Mouse (Mus musculus): Measurements from ENCODE around the gene Brpf1. TPM values are rescaled to one million over a fixed set of nuclear protein-coding genes. Genes with fewer than 3 reads are reported as not detected.

Brpf1 gene
- polyA plus RNA-seq, 1 experiment from 2014 or later = 12.5 TPM

DNA sequence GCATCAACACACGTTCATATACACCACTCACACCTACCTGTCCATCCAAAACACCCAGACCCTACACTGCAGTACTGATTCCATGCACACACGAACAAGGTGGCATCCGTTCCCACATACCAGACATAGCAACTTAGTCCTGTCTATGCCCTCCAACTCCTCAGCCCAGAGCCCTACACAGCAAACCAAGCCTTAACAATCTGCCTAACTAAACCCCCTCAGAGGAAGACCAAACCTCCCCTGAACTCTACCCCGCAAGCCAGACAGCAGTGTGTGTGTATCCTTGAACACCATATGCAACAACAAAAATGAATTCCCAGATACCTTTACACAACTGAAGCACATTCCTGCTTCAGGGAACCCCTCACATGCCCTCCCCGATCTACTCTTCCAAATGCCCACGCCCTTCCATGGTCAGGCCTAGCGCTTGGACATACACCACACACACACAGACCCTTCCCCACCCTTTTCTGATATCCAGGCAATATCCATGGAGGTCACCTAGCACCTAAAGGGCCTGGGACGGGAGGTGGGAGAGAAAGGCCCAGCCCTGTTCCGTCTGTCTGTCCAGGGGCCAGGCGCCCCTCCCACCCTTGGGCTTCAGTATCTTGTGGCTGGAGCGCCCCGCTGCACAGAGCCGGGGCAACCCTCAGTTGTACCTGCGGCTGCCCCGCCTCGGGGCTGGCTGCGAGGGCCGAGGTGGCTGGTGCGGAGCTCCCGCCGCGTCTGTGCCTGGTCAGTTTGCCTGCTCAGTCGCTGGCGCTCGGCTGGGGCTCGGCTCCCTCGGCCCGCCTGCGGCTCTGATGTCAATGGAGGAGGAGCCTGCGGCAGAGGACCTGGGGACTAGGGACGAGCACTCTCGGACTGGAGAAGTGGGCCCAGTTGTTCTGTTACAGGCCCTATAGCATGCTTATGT, 36.5 kb downstream of the Brpf1 start, which contains the start of gene Camk1:
Gene Camk1, minus strand, starts transcription at position 808 of the 916 bp plus-strand sequence.
- WGBS = 9% methylated on average over 32 of the region's 32 CpGs
- Histone ChIP-seq H3K27ac (peak within 1 kb of the TSS; percentile 60), H3K36me3 (ENCODE audit: insufficient read depth, low read length) (peaks cover 17% of the 10 kb centered on the region; the same call in 1 of the 2 replicates), H3K4me2 (ENCODE audit: low read length) (peak within 1 kb of the TSS; percentile 78), H3K9ac (ENCODE audit: low read depth, low read length) (peak within 1 kb of the TSS; percentile 74), H3K9me3 (replicated peaks; ENCODE audit: low read length) (no peaks in the 10 kb centered on the region), H3K27me3 (ENCODE audit: insufficient read depth, low read length) (no peaks in the 10 kb centered on the region), H3K4me1 (replicated peaks; ENCODE audit: insufficient read depth, low read length) (peaks cover 27% of the 10 kb centered on the region), H3K4me3 (replicated peaks; ENCODE audit: low read depth, low read length) (peak within 1 kb of the TSS; percentile 70)
- peak; percentile 73 for ATAC-seq (replicated peaks; ENCODE audit: low FRiP score, low read depth)
- peak; percentile 86 for DNase-seq (ENCODE audit: low spot score)
- TF ChIP-seq CTCF (IDR thresholded peaks at IDR 0.05; ENCODE audit: low read depth) = no peak

DNA sequence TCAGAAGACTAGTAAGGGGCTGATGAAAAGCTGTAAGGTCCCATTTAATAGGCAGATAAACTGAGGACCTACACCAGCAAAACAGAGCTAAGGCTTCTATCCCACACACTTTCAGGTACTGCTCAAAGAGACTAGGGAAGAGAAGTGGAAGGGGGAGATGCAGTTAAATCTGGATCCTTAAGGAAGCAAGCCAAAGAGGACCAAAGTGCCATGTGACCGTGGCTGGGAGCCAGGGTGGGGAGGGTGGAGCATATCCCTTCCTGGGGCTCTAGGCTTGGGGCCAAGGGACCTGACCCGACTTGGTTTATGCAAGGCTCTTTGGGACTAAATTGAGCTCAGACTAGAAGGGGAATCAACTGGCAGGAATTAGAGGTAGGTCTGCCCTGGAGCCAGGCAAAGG, 37.4 kb downstream of the Brpf1 start:
- Histone ChIP-seq H3K9me3 (replicated peaks; ENCODE audit: low read length) (no peaks in the 10 kb centered on the region), H3K27ac (peak overlapping the region; percentile 60), H3K36me3 (ENCODE audit: insufficient read depth, low read length) (peaks cover 8% of the 10 kb centered on the region; the same call in 1 of the 2 replicates), H3K27me3 (ENCODE audit: insufficient read depth, low read length) (no peaks in the 10 kb centered on the region), H3K9ac (ENCODE audit: low read depth, low read length) (peak overlapping the region; percentile 74; the same call in 1 of the 2 replicates), H3K4me2 (ENCODE audit: low read length) (peak overlapping the region; percentile 78), H3K4me3 (replicated peaks; ENCODE audit: low read depth, low read length) (no peak overlapping the region), H3K4me1 (replicated peaks; ENCODE audit: insufficient read depth, low read length) (peaks cover 27% of the 10 kb centered on the region)
- DNase-seq (ENCODE audit: low spot score) = peak; percentile 47
- no peak for TF ChIP-seq CTCF (IDR thresholded peaks at IDR 0.05; ENCODE audit: low read depth)
- WGBS = 23% methylated on average over 2 of the region's 2 CpGs
- ATAC-seq (replicated peaks; ENCODE audit: low FRiP score, low read depth) = no peak

DNA sequence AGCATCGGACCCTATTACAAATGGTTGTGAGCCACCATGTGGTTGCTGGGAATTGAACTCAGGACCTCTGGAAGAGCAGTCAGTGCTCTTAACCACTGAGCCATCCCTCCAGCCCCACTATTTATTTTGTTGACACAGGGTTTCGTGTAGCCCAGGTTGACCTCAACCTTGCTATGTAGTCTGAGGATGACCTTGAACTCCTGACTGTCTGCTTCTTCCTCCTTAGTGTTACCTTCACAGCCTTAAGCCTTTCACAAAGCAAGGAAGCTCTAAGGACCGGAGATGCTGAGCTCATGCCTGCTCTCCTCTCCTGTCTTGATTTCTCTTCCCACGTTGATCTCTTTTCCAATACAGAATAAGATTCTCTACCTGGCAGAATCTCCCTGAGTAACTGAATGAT, 40.0 kb downstream of the Brpf1 start:
- no peak overlapping the region for H3K9ac ChIP-seq (ENCODE audit: low read depth, low read length)
- 72% methylated on average over 4 of the region's 4 CpGs for WGBS
- TF ChIP-seq CTCF (IDR thresholded peaks at IDR 0.05; ENCODE audit: low read depth) = no peak
- H3K4me3 ChIP-seq (replicated peaks; ENCODE audit: low read depth, low read length) = no peak overlapping the region
- no peak overlapping the region for H3K4me2 ChIP-seq (ENCODE audit: low read length)
- H3K27ac ChIP-seq = no peak overlapping the region
- ATAC-seq (replicated peaks; ENCODE audit: low FRiP score, low read depth) (no peak), DNase-seq (ENCODE audit: low spot score) (no peak)
- no peaks in the 10 kb centered on the region for H3K36me3 ChIP-seq (ENCODE audit: insufficient read depth, low read length)
- no peaks in the 10 kb centered on the region for H3K9me3 ChIP-seq (replicated peaks; ENCODE audit: low read length)
- H3K4me1 ChIP-seq (replicated peaks; ENCODE audit: insufficient read depth, low read length) = peaks cover 20% of the 10 kb centered on the region
- no peaks in the 10 kb centered on the region for H3K27me3 ChIP-seq (ENCODE audit: insufficient read depth, low read length)

DNA sequence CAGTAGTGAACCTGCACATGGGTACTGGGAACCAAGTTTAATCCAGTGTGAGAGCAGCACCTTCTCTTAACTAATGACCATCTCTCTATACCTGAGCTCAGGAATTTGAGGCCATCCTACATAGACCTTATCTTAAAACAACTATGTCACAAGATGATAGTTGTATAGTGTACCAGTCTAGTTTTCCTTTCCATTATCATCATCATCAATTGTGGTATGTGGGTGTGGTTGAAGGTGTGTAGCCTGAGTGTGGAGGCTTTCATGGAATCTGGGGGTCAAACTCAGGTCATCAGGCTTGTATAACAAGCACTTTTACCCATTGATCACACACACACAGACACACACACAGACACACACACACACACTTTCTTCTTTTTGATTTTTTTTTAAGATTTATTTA, 43.6 kb downstream of the Brpf1 start:
- Histone ChIP-seq H3K36me3 (ENCODE audit: insufficient read depth, low read length) (no peaks in the 10 kb centered on the region), H3K4me3 (replicated peaks; ENCODE audit: low read depth, low read length) (no peak overlapping the region), H3K27me3 (ENCODE audit: insufficient read depth, low read length) (no peaks in the 10 kb centered on the region), H3K4me2 (ENCODE audit: low read length) (no peak overlapping the region), H3K4me1 (replicated peaks; ENCODE audit: insufficient read depth, low read length) (no peaks in the 10 kb centered on the region), H3K9ac (ENCODE audit: low read depth, low read length) (no peak overlapping the region), H3K27ac (no peak overlapping the region), H3K9me3 (replicated peaks; ENCODE audit: low read length) (no peaks in the 10 kb centered on the region)
- peak; percentile 43; the same call in 1 of the 2 replicates for ATAC-seq (replicated peaks; ENCODE audit: low FRiP score, low read depth)
- no peak for DNase-seq (ENCODE audit: low spot score)
- no peak for TF ChIP-seq CTCF (IDR thresholded peaks at IDR 0.05; ENCODE audit: low read depth)

DNA sequence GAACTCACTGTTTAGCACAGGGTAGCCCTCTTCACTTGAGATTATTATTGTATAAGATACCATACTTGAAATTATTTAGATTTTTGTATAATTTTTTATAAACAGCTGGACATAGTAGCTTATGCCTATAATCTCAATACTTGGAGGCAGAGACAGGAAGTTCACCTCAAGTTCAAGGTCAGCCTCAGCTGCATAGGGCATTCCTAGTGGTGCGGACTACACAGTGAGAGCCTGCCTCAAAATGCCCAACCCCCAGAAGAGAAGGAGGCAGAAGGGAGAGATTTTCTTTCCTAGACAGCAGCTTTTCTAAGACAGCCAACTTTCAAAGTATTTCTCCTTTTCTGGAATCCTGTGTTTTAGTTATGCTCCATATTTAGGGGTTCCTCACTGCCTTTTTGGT, 44.2 kb downstream of the Brpf1 start:
- H3K4me3 ChIP-seq (replicated peaks; ENCODE audit: low read depth, low read length) = no peak overlapping the region
- no peaks in the 10 kb centered on the region for H3K4me1 ChIP-seq (replicated peaks; ENCODE audit: insufficient read depth, low read length)
- 58% methylated on average over 1 of the region's 1 CpGs for WGBS
- H3K9ac ChIP-seq (ENCODE audit: low read depth, low read length) = no peak overlapping the region
- no peaks in the 10 kb centered on the region for H3K9me3 ChIP-seq (replicated peaks; ENCODE audit: low read length)
- no peak for ATAC-seq (replicated peaks; ENCODE audit: low FRiP score, low read depth)
- no peak for TF ChIP-seq CTCF (IDR thresholded peaks at IDR 0.05; ENCODE audit: low read depth)
- H3K4me2 ChIP-seq (ENCODE audit: low read length) = no peak overlapping the region
- no peaks in the 10 kb centered on the region for H3K36me3 ChIP-seq (ENCODE audit: insufficient read depth, low read length)
- DNase-seq (ENCODE audit: low spot score) = no peak
- no peaks in the 10 kb centered on the region for H3K27me3 ChIP-seq (ENCODE audit: insufficient read depth, low read length)
- no peak overlapping the region for H3K27ac ChIP-seq

DNA sequence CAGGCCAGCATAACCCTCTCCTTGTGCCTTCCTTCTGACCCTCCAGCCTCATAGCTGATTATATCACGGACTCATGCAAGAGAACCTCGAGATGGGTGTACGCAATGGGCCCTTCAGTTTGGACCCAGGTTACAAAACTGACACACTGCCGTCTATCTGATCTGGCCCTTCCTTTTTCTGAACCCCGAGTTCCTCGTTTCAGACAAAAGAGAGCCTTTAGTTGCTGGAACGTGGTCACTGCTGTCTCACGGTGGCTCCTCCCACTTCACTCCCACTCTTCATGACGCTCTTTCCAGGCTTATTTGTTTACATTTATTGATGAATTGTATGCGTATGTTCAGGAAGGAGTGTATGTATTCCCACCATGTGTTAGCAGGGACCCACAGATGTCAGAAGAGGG, 44.7 kb downstream of the Brpf1 start:
- H3K27ac ChIP-seq = no peak overlapping the region
- DNase-seq (ENCODE audit: low spot score) = no peak
- no peak for TF ChIP-seq CTCF (IDR thresholded peaks at IDR 0.05; ENCODE audit: low read depth)
- no peak for ATAC-seq (replicated peaks; ENCODE audit: low FRiP score, low read depth)
- 56% methylated on average over 10 of the region's 10 CpGs for WGBS
- H3K9me3 ChIP-seq (replicated peaks; ENCODE audit: low read length) = no peaks in the 10 kb centered on the region
- H3K36me3 ChIP-seq (ENCODE audit: insufficient read depth, low read length) = no peaks in the 10 kb centered on the region
- no peak overlapping the region for H3K4me3 ChIP-seq (replicated peaks; ENCODE audit: low read depth, low read length)
- H3K9ac ChIP-seq (ENCODE audit: low read depth, low read length) = no peak overlapping the region
- no peak overlapping the region for H3K4me2 ChIP-seq (ENCODE audit: low read length)
- H3K4me1 ChIP-seq (replicated peaks; ENCODE audit: insufficient read depth, low read length) = no peaks in the 10 kb centered on the region
- H3K27me3 ChIP-seq (ENCODE audit: insufficient read depth, low read length) = no peaks in the 10 kb centered on the region
